Mouse (Mus musculus): Measurements from ENCODE around the gene Otop3. TPM values are rescaled to one million over a fixed set of nuclear protein-coding genes. Genes with fewer than 3 reads are reported as not detected.

The Otop3 gene
- polyA plus RNA-seq, 1 experiment: not detected

- Histone ChIP-seq H3K36me3 (ENCODE audit: control insufficient read depth, insufficient read depth, low read length, poor library complexity, severe bottlenecking) (no peaks in the 10 kb centered on the region), H3K27ac (ENCODE audit: insufficient read depth, low read length) (no peak overlapping the region), H3K9ac (ENCODE audit: low read depth, poor library complexity, severe bottlenecking) (no peak overlapping the region), H3K9me3 (replicated peaks; ENCODE audit: control insufficient read depth, insufficient read depth, low read length, poor library complexity, severe bottlenecking) (no peaks in the 10 kb centered on the region), H3K27me3 (ENCODE audit: control insufficient read depth, insufficient read depth, low read length, poor library complexity, severe bottlenecking) (no peaks in the 10 kb centered on the region), H3K4me3 (ENCODE audit: low read depth, low read length) (no peak overlapping the region), H3K4me1 (ENCODE audit: control insufficient read depth, insufficient read depth, low read length) (no peaks in the 10 kb centered on the region)
- TF ChIP-seq CTCF (IDR thresholded peaks at IDR 0.05; ENCODE audit: low read depth, low read length) (no peak), EP300 (IDR thresholded peaks at IDR 0.05; ENCODE audit: insufficient read depth, low read depth, low read length) (no peak), POLR2A (IDR thresholded peaks at IDR 0.05; ENCODE audit: insufficient read depth, low read length) (no peak)
Observed at GRCm38 (mm10) chr11:115376722-115377121, 42.2 kb downstream of the Otop3 start.

GRCm38 (mm10) chr11:115377254-115377653, 42.7 kb downstream of the Otop3 start:
- Histone ChIP-seq H3K4me3 (ENCODE audit: low read depth, low read length) (no peak overlapping the region), H3K27me3 (ENCODE audit: control insufficient read depth, insufficient read depth, low read length, poor library complexity, severe bottlenecking) (no peaks in the 10 kb centered on the region), H3K9ac (ENCODE audit: low read depth, poor library complexity, severe bottlenecking) (no peak overlapping the region), H3K27ac (ENCODE audit: insufficient read depth, low read length) (no peak overlapping the region), H3K4me1 (ENCODE audit: control insufficient read depth, insufficient read depth, low read length) (no peaks in the 10 kb centered on the region), H3K9me3 (replicated peaks; ENCODE audit: control insufficient read depth, insufficient read depth, low read length, poor library complexity, severe bottlenecking) (no peaks in the 10 kb centered on the region), H3K36me3 (ENCODE audit: control insufficient read depth, insufficient read depth, low read length, poor library complexity, severe bottlenecking) (no peaks in the 10 kb centered on the region)
- TF ChIP-seq POLR2A (IDR thresholded peaks at IDR 0.05; ENCODE audit: insufficient read depth, low read length) (no peak), EP300 (IDR thresholded peaks at IDR 0.05; ENCODE audit: insufficient read depth, low read depth, low read length) (no peak)

DNA sequence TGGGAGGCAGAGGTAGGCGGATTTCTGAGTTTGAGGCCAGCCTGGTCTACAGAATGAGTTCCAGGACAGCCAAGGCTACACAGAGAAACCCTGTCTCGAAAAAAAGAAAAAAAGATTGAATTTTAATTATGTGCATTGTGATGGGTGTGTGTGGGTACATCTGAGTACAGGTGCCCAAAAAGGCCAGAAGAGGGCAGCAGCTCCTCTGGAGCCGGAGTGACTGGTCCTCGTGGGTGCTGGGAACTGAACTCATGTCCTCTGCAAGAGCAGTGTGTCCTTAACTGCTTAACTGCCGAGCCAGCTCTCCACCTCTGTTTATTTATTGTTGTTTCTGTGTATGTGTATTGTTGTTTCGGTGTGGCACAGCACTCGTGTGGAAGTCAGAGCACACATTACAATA, 43.3 kb downstream of the Otop3 start:
- Histone ChIP-seq H3K9ac (ENCODE audit: low read depth, poor library complexity, severe bottlenecking) (no peak overlapping the region), H3K27me3 (ENCODE audit: control insufficient read depth, insufficient read depth, low read length, poor library complexity, severe bottlenecking) (no peaks in the 10 kb centered on the region), H3K4me3 (ENCODE audit: low read depth, low read length) (no peak overlapping the region), H3K9me3 (replicated peaks; ENCODE audit: control insufficient read depth, insufficient read depth, low read length, poor library complexity, severe bottlenecking) (no peaks in the 10 kb centered on the region), H3K36me3 (ENCODE audit: control insufficient read depth, insufficient read depth, low read length, poor library complexity, severe bottlenecking) (no peaks in the 10 kb centered on the region), H3K27ac (ENCODE audit: insufficient read depth, low read length) (no peak overlapping the region), H3K4me1 (ENCODE audit: control insufficient read depth, insufficient read depth, low read length) (no peaks in the 10 kb centered on the region)
- TF ChIP-seq EP300 (IDR thresholded peaks at IDR 0.05; ENCODE audit: insufficient read depth, low read depth, low read length) (no peak), CTCF (IDR thresholded peaks at IDR 0.05; ENCODE audit: low read depth, low read length) (peak; percentile 64)

- TF ChIP-seq POLR2A (IDR thresholded peaks at IDR 0.05; ENCODE audit: insufficient read depth, low read length) (no peak), EP300 (IDR thresholded peaks at IDR 0.05; ENCODE audit: insufficient read depth, low read depth, low read length) (no peak), CTCF (IDR thresholded peaks at IDR 0.05; ENCODE audit: low read depth, low read length) (no peak)
- H3K4me1 ChIP-seq (ENCODE audit: control insufficient read depth, insufficient read depth, low read length): peaks cover 7% of the 10 kb centered on the region
- H3K27ac ChIP-seq (ENCODE audit: insufficient read depth, low read length): peak overlapping the region; percentile 10; the same call in 1 of the 2 replicates
- peak overlapping the region; percentile 87 for H3K9ac ChIP-seq (ENCODE audit: low read depth, poor library complexity, severe bottlenecking)
- H3K4me3 ChIP-seq (ENCODE audit: low read depth, low read length): peak overlapping the region; percentile 45
- H3K27me3 ChIP-seq (ENCODE audit: control insufficient read depth, insufficient read depth, low read length, poor library complexity, severe bottlenecking): no peaks in the 10 kb centered on the region
- no peaks in the 10 kb centered on the region for H3K36me3 ChIP-seq (ENCODE audit: control insufficient read depth, insufficient read depth, low read length, poor library complexity, severe bottlenecking)
- no peaks in the 10 kb centered on the region for H3K9me3 ChIP-seq (replicated peaks; ENCODE audit: control insufficient read depth, insufficient read depth, low read length, poor library complexity, severe bottlenecking)
Observed at GRCm38 (mm10) chr11:115381276-115381675, 46.7 kb downstream of the Otop3 start.

GRCm38 (mm10) chr11:115381743-115382539, 47.4 kb downstream of the Otop3 start, which contains the start of gene Cdr2l:
Gene Cdr2l, plus strand, starts transcription at chr11:115381916.
- Histone ChIP-seq H3K36me3 (ENCODE audit: control insufficient read depth, insufficient read depth, low read length, poor library complexity, severe bottlenecking) (no peaks in the 10 kb centered on the region), H3K9ac (ENCODE audit: low read depth, poor library complexity, severe bottlenecking) (peak within 1 kb of the TSS; percentile 87), H3K4me3 (ENCODE audit: low read depth, low read length) (peak within 1 kb of the TSS; percentile 96), H3K9me3 (replicated peaks; ENCODE audit: control insufficient read depth, insufficient read depth, low read length, poor library complexity, severe bottlenecking) (no peaks in the 10 kb centered on the region), H3K27ac (ENCODE audit: insufficient read depth, low read length) (peak within 1 kb of the TSS; percentile 10; the same call in 1 of the 2 replicates), H3K4me1 (ENCODE audit: control insufficient read depth, insufficient read depth, low read length) (peaks cover 7% of the 10 kb centered on the region), H3K27me3 (ENCODE audit: control insufficient read depth, insufficient read depth, low read length, poor library complexity, severe bottlenecking) (no peaks in the 10 kb centered on the region)
- no peak for TF ChIP-seq POLR2A (IDR thresholded peaks at IDR 0.05; ENCODE audit: insufficient read depth, low read length)
- TF ChIP-seq EP300 (IDR thresholded peaks at IDR 0.05; ENCODE audit: insufficient read depth, low read depth, low read length): no peak
- no peak for TF ChIP-seq CTCF (IDR thresholded peaks at IDR 0.05; ENCODE audit: low read depth, low read length)

GRCm38 (mm10) chr11:115382891-115383290, 48.4 kb downstream of the Otop3 start:
- TF ChIP-seq CTCF (IDR thresholded peaks at IDR 0.05; ENCODE audit: low read depth, low read length): no peak
- TF ChIP-seq EP300 (IDR thresholded peaks at IDR 0.05; ENCODE audit: insufficient read depth, low read depth, low read length): no peak
- TF ChIP-seq POLR2A (IDR thresholded peaks at IDR 0.05; ENCODE audit: insufficient read depth, low read length): no peak

More at GRCm38 (mm10) chr11:115382891-115383290, 48.4 kb downstream of the Otop3 start:
- Histone ChIP-seq H3K27me3 (ENCODE audit: control insufficient read depth, insufficient read depth, low read length, poor library complexity, severe bottlenecking) (no peaks in the 10 kb centered on the region), H3K4me3 (ENCODE audit: low read depth, low read length) (peak overlapping the region; percentile 96), H3K9me3 (replicated peaks; ENCODE audit: control insufficient read depth, insufficient read depth, low read length, poor library complexity, severe bottlenecking) (no peaks in the 10 kb centered on the region), H3K9ac (ENCODE audit: low read depth, poor library complexity, severe bottlenecking) (peak overlapping the region; percentile 87; the same call in 1 of the 2 replicates), H3K4me1 (ENCODE audit: control insufficient read depth, insufficient read depth, low read length) (peaks cover 7% of the 10 kb centered on the region), H3K36me3 (ENCODE audit: control insufficient read depth, insufficient read depth, low read length, poor library complexity, severe bottlenecking) (no peaks in the 10 kb centered on the region), H3K27ac (ENCODE audit: insufficient read depth, low read length) (no peak overlapping the region)

All from ES-Bruce4 (cell line).